Mouse (Mus musculus): ENCODE results near the gene Erich4.

Erich4 gene

GRCm38 (mm10) chr7:25615706-25616011 lies at the start of gene Erich4:
Gene Erich4, minus strand, starts transcription at chr7:25615892.
- DNase-seq = no peak

GRCm38 (mm10) chr7:25658657-25659472 lies 43.2 kb upstream of the Erich4 start, which contains the start of the genes Bckdha and Exosc5:
Gene Bckdha, minus strand, starts transcription at chr7:25658981.
Gene Exosc5, plus strand, starts transcription at chr7:25659164.
- peak; percentile 98 to 99 for DNase-seq

GRCm38 (mm10) chr7:25657785-25658184 lies 42.1 kb upstream of the Erich4 start:
- DNase-seq = no peak

DNA sequence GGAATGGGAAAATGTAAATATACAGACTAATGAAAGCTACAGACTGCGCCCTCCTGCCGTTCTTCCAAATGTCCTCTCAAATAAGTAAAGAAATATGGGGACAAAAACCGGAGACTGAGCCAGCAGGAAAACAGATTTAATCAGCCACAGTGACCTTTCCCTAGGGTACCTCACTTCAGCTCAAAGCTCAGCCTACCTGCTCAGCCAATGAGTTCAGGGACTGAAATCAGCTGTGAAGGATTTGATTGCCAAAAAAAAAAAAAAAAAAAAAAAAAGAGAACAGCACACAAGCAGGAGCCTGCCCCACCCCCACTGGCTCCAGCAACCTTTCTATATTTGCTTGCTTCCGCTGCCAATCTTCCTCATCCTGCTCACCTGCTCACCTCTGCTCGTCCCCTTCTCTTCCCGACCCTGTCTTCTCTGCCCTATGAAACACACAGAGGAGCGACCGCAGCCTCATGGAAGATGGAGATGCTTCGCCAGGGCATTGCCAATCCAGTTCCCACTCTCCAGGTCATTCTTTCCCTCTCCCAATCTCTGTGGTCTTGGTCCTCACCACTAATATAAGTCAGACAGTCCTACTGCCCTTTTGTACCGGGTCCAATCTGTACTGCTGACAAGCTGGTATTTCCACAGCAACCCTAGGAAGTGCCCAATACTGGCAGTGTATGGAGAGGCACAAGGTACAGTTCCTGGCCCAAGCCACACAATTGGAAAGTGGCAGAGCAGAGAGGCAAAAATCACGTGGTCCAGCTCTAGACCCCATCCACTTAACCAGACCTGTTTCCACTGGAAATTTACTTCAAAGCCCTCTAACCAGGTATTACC lies 40.1 kb upstream of the Erich4 start:
- no peak for DNase-seq

DNA sequence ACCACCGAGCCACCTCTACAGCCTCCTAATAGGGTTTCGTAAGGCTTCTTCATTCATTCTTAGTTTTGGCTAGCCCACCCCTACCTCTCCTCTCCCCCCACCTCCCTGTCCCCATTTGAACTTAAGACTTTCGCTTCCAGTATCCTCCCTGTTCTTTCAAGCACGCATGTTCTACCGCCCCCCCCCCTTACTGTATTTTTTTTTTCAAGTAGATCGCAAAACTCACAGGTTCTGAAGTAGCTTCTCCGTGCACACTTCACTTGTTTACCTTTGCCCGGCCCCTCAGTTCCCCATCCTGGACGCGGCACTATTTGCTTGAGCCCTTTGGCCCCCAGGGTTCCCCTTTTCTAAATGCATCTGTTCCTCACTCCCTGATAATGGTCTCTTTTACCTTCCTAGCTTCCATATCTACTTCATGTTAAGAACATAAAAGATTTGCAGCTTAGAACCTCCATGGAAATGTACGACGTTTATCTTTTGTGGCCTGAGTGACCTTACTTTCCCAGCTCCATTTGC lies 36.6 kb upstream of the Erich4 start:
- DNase-seq = no peak

- peak in 1 of 2 experiments; percentile 60 for DNase-seq
Measured at GRCm38 (mm10) chr7:25651281-25651680, 35.6 kb upstream of the Erich4 start.

- no peak for DNase-seq
Measured at GRCm38 (mm10) chr7:25649839-25650238, 34.1 kb upstream of the Erich4 start.

DNA sequence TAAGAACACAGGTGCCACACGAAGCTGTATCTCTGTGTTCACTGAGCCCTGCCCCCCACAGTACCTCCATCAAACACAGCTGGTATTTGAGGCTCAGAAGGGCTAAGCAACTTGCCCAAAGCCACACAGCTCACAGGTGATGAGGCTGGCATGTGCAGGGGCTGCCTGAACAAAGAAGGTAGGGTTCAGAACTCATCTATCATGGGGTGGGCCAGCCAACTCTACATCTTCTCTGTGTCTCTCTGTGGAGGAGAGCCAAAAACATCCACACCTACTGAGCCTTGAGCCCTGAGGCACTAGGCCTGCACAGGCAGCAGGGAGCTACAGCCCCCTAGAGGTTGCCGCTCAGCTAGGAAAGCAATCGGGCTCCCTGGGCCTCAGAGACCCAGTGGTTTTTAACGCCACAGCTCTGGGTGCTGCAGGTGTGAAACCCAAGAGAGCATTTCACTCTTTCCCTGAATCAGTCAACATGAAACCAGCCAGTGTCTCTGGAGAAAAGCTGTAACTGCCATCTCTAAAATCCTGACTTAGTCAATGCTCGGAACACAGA lies 32.0 kb upstream of the Erich4 start:
- DNase-seq = peak; percentile 70 to 84

- no peak for DNase-seq
Measured at GRCm38 (mm10) chr7:25645074-25645473, 29.4 kb upstream of the Erich4 start.

GRCm38 (mm10) chr7:25644631-25645030 lies 28.9 kb upstream of the Erich4 start:
- DNase-seq = no peak

DNA sequence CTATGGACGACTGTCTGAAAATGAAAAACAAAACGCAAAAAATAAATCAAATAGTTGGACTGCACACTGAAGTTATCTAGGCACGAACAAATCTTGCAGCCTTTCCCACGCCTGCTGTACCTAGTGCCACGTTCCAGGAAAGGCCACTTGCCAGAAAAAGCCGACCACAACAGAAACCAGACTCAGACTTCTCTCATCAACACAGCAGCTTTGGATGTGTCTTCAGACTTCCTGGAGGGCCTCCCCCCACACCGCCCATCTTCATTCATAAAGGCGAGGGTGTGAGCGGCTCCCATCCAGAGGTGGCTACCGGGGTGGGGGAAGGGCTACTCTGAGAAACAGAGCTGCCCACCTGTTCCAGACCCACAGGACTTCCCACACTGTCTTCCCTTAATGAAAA lies 28.4 kb upstream of the Erich4 start:
- no peak for DNase-seq

- no peak for DNase-seq
Measured at GRCm38 (mm10) chr7:25639754-25640153, 24.1 kb upstream of the Erich4 start.

DNA sequence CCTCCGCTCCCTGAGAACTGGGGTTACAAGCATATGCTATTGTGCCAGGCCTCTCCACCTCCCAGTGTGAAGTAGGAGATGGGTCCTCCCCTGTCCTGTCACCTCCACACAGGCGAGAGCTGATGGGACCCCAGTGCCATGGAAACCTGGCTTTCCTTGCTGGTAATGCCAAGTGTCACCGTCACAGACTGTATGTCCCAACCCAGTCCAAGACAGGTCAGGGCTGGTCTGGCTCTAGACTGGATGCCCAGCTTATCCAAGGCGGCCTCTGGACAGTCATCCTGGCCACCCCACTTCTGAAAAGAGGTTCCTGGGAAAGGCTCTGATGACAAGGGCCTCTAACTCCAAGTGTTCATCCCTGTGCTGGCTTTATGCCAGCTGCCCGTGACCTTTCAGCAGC lies 21.4 kb upstream of the Erich4 start:
- no peak for DNase-seq

- peak in 1 of 2 experiments; percentile 53 for DNase-seq
Measured at GRCm38 (mm10) chr7:25636373-25636772, 20.7 kb upstream of the Erich4 start.

GRCm38 (mm10) chr7:25632679-25633078 lies 17.0 kb upstream of the Erich4 start:
- DNase-seq = no peak

GRCm38 (mm10) chr7:25628323-25628620 lies 12.6 kb upstream of the Erich4 start:
- DNase-seq = no peak

GRCm38 (mm10) chr7:25627431-25628322 lies 12.0 kb upstream of the Erich4 start:
- DNase-seq = peak; percentile 70 to 72

DNA sequence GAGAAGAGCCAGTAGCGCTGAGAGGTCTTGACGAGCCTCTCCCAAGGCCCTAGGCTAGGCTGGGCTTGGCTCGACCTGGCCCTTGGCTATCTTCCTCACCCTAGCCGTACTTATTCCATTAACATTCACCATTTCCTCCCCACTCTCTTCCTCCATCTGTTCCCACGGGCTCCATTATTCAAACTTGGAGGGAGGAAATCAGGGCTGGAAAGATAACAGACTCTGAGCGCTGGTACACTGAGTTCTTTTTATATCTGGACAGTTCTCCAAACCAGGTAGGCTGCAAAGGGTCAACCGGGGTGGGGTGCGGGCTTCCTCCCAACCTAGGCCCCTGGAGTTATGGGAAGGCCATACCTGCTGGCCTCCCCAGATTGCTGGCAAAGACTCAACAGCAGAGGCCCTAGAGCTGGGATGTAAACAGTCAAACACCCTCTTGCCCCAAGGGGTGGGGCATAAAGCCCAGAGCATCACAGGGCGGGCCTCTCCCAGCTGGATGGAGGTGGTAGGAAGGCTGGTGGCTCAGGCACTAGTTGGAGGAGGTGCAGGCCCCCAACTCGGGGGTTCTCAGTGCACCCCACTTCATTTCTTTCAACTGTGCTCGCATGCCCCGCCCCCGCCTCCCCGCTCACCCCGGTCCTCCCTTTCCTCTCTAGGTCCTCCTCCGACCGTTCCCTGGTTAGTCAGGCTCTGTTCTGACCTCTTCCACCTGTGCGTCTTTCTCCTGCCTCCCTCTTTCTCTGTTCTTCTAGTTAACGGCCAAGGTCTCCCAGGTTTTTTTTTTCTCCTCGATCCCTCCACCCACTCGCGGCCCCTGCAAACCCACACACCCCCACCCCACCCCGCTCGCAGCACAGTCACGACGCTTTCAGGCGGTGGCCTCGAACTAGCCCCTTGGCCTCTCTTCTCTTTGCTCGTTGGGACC lies 11.1 kb upstream of the Erich4 start, which contains the start of gene B3gnt8:
B3gnt8 (plus strand) TSS at position 146 of the 922 bp plus-strand sequence.
- peak; percentile 56 to 71 for DNase-seq

GRCm38 (mm10) chr7:25625594-25626250 lies 10.0 kb upstream of the Erich4 start:
- DNase-seq = no peak

DNA sequence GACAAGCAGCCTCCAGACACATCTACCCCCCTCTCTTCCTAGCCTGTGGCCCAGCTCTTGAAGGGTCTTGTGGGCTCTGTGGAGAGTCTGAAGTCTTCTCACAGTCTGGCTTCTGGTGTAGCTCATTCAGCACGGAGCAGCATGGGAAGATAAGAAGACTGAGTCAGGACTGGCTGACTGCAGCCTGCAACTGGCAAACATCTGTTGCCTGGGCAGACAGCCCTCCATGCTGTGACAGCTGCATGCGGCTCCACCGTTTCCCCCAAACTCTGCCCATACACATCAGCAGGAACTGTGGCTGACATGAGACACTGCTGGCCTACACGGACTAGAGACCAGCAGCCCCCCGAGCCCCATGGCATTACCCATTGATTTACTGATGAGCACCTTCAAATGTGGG lies 9.2 kb upstream of the Erich4 start:
- DNase-seq = no peak

All from thymus, adult 18-20 months (tissue).